Mouse (Mus musculus) left cerebral cortex, postnatal 36 days (tissue): ENCODE data around the gene Nepn. TPM values are rescaled to one million over a fixed set of nuclear protein-coding genes. Genes with fewer than 3 reads are reported as not detected.

Source experiments
- total RNA-seq, 2 experiments: library from RNA; stranded (reverse); gene quantifications; 2 replicates each; pipeline ENCODE4 v1.2.3; 2021

Nepn gene
- total RNA-seq, 2 experiments from 2014 or later = not detected

Other genes with a start within 250 kb of the Nepn start
- not detected for gene Ros1, start 193.7 kb upstream of the Nepn start, total RNA-seq
- 1 to 10 TPM; 5.5 to 6.3 TPM for gene Dcbld1, start 155.4 kb upstream of the Nepn start, total RNA-seq
- gene Gm26741, start 30.2 kb upstream of the Nepn start, total RNA-seq = not detected
- 10 to 100 TPM; 44.0 to 46.4 TPM for gene Gopc, start 6.8 kb upstream of the Nepn start, total RNA-seq
- 10 to 100 TPM; 53.7 to 74.5 TPM for gene Nus1, start 28.6 kb downstream of the Nepn start, total RNA-seq